Mouse (Mus musculus): ENCODE data around the gene Sbno2. TPM values are rescaled to one million over a fixed set of nuclear protein-coding genes. Genes with fewer than 3 reads are reported as not detected.
A peak's percentile ranks its signal among the peaks of the same experiment; 100 is the strongest.

Gene Sbno2
- polyA plus RNA-seq, 1 experiment, result 126 TPM

DNA sequence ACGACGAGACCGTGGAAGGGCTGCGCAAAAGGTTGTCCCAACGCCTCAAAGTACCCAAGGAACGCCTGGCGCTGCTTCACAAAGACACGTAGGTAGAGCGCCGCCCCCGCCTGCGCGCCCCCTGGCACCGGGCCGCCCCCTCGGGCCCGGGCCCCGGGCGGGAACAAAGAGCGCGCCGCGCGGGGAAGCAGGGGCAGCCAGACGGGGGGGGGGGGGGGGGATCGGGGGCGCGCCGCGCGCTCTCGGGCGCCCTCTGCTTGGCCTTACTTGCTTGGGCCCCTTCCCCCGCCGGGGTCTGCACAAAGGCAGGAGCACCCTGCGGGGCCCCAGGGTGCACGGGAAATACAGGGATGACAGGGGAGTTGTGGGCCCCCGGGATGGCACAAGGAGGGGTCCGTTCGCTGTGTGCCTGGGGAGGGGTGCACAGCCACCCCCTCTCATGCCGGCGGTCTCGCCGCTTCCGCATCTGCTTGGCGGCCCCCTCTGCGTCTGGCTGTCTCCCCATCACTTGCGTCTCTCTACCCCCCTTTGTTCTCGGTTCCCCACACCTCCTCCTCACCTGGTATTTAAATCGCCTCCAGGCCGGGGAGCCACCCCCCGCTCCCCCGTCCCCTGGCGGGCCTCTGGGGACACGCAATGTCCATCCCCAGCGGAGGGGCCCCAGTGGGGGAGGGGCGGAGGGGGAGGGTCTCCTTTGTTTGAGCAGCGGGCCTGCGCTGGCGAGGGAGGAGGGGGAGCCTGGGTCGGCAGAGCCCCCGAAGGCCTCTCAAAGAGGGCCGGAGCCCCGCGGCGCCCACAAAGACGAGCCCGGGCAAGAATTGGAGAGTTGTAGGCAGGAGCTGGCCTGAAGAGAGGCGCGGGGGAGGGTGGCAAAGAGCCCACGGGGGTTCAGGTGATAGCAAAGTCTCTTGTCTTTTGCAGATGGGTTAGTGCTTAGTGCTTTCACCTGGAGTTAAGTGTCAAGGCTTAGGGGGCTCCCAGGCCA, 45.1 kb upstream of the Sbno2 start:
- Histone ChIP-seq H3K27me3 (ENCODE audit: control insufficient read depth, insufficient read depth, low read length) (no peaks in the 10 kb centered on the region), H3K4me3 (ENCODE audit: low read depth, low read length) (peak overlapping the region; percentile 97), H3K27ac (ENCODE audit: insufficient read depth, low read depth, low read length) (peak overlapping the region; percentile 89), H3K36me3 (ENCODE audit: control insufficient read depth, insufficient read depth, low read length) (peaks cover 64% of the 10 kb centered on the region), H3K4me1 (ENCODE audit: control insufficient read depth, insufficient read depth, insufficient read length, low read length) (peaks cover 51% of the 10 kb centered on the region)
- TF ChIP-seq POLR2A (IDR thresholded peaks at IDR 0.05; ENCODE audit: low read depth, low read length) (no peak), CTCF (IDR thresholded peaks at IDR 0.05; ENCODE audit: extremely low read depth, insufficient read length, insufficient replicate concordance, low read depth, low read length) (no peak)
- WGBS, result 1% methylated on average over 70 of the region's 71 CpGs

DNA sequence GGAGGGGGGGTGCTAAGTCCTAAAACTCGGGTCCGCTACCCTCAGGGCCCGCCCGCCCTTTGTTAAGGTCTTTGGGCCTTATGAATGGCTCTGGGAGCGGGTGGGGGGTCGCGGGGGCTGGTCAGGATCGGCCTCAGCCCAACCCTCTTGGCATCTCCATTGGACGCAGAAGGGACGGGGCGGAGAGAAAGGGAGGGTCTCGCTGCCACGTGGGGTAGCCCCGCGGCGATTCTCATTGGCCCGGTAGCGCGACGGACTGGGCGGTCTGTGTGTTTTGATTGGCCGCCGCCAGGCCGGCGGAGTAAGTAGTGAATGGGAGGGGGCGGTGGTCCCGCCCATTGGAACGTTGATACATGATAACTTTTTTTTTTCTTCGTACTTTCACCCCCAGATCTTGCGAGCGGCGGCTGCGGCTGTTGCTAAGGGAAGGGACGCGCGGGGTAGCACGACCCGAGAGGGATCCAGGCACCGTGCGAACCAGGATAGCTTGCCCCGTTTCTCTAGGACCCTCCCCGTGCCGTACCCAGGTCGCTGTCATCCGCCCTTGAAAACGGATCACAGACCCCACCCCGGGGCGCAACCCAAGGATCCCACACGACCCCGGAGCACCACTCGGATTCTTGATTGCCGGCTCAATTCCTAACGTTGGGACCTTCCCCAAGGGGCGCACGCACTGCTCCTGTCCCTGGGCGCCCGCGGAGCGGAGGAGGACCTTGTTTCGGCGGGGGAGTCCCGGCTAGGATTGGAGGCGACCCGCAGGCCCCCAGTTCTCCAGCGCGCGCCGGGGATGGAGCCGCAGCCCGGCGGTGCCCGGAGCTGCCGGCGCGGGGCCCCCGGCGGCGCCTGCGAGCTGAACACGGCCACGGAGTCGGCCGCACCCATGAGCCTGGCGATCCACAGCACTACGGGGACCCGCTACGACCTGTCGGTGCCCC, 44.2 kb upstream of the Sbno2 start:
- Histone ChIP-seq H3K27me3 (ENCODE audit: control insufficient read depth, insufficient read depth, low read length) (no peaks in the 10 kb centered on the region), H3K4me1 (ENCODE audit: control insufficient read depth, insufficient read depth, insufficient read length, low read length) (peaks cover 53% of the 10 kb centered on the region), H3K27ac (ENCODE audit: insufficient read depth, low read depth, low read length) (peak overlapping the region; percentile 99), H3K36me3 (ENCODE audit: control insufficient read depth, insufficient read depth, low read length) (peaks cover 62% of the 10 kb centered on the region), H3K4me3 (ENCODE audit: low read depth, low read length) (peak overlapping the region; percentile 97)
- TF ChIP-seq POLR2A (IDR thresholded peaks at IDR 0.05; ENCODE audit: low read depth, low read length), result peak; percentile 66; the same call in 1 of the 2 replicates
- TF ChIP-seq CTCF (IDR thresholded peaks at IDR 0.05; ENCODE audit: extremely low read depth, insufficient read length, insufficient replicate concordance, low read depth, low read length), result no peak
- under 1% methylated on average over 88 of the region's 88 CpGs for WGBS

DNA sequence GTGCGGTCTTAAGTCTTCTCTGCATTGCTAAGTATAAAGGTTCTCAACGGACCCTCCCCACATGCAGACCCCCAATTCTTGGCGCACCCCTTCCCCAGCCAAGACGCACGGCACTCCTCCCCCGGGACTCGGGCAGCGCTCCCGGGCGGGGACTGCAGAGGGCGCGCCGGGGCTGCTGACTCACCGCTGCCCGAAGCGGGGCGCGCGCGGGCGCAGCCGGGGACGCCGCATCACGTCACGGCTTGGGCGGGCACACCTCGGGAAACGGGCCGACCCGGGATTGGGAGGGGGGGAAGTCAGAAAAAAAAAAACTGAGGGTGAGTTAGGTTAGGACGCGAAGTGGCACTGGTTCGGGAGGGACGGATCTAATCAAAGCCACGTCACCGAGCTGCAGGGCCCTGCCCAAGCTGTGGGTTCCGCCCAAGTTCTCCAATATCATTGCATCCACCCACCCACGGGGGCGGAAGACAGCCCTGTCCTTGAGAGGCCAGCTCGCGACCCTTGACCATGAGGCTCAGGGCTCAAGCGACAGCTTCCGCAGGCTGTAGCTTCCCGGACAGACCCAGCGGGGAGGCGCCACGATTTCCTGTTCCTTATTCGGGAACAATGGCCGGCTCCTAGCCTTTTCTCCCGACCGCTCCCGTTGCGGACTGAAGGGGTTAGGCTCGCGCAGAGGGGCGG, 43.4 kb upstream of the Sbno2 start:
- H3K27me3 ChIP-seq (ENCODE audit: control insufficient read depth, insufficient read depth, low read length), result no peaks in the 10 kb centered on the region
- H3K4me3 ChIP-seq (ENCODE audit: low read depth, low read length), result peak overlapping the region; percentile 97
- TF ChIP-seq POLR2A (IDR thresholded peaks at IDR 0.05; ENCODE audit: low read depth, low read length) (peak; percentile 54; the same call in 1 of the 2 replicates), CTCF (IDR thresholded peaks at IDR 0.05; ENCODE audit: extremely low read depth, insufficient read length, insufficient replicate concordance, low read depth, low read length) (peak; percentile 46; the same call in 1 of the 2 replicates)
- WGBS, result 1% methylated on average over 57 of the region's 57 CpGs
- peak overlapping the region; percentile 99 for H3K27ac ChIP-seq (ENCODE audit: insufficient read depth, low read depth, low read length)
- peaks cover 62% of the 10 kb centered on the region for H3K36me3 ChIP-seq (ENCODE audit: control insufficient read depth, insufficient read depth, low read length)
- peaks cover 48% of the 10 kb centered on the region for H3K4me1 ChIP-seq (ENCODE audit: control insufficient read depth, insufficient read depth, insufficient read length, low read length)

DNA sequence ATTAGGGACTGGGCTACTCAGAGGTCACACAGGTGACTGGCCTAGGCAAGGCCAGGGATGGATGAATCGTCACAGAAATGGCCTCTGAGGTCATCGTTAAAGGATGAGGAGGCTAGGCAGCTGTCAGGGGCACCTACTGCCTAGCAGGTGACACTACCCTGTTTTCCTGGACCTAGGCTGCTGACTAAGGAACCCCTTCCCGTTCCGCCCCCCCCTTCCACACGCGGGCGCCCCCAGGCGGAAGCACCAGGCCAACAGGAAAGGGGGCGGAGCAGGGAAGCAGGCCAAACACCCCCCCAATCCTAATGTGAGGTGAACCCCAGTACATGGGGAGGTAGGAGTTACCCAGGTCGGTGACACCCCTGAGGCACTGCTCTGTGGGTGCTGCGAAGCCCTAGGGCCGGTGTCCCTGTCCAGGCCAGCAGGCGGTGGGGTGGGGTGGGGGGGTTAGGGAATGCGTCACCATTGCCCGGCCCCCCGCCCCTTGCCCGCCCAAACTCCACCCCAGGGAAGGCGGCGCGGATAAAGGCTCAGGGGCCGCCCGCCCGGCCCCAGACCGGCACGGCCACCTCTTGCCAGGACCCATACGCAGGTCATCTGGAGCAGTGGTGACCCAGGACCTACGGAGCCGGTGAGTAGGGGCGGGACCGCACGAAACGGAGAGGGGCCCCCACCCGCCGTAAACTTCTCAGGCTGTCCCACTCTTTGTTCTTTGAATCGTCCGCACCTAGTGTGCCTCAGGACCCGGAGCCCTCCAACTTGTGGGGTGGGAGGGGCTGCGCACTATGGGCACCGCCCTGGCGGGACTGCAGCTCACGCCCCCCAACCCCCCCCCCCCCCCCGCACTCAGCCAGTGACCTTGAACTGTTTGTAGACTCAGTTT, 42.6 kb upstream of the Sbno2 start, which contains the start of gene Midn:
TSS of gene Midn (plus strand) at position 554 of the 883 bp plus-strand sequence.
- Histone ChIP-seq H3K4me3 (ENCODE audit: low read depth, low read length) (peak within 1 kb of the TSS; percentile 97), H3K36me3 (ENCODE audit: control insufficient read depth, insufficient read depth, low read length) (peaks cover 60% of the 10 kb centered on the region), H3K27ac (ENCODE audit: insufficient read depth, low read depth, low read length) (peak within 1 kb of the TSS; percentile 99), H3K4me1 (ENCODE audit: control insufficient read depth, insufficient read depth, insufficient read length, low read length) (peaks cover 46% of the 10 kb centered on the region), H3K27me3 (ENCODE audit: control insufficient read depth, insufficient read depth, low read length) (no peaks in the 10 kb centered on the region)
- TF ChIP-seq CTCF (IDR thresholded peaks at IDR 0.05; ENCODE audit: extremely low read depth, insufficient read length, insufficient replicate concordance, low read depth, low read length), result peak; percentile 52; the same call in 1 of the 2 replicates
- peak; percentile 96 for TF ChIP-seq POLR2A (IDR thresholded peaks at IDR 0.05; ENCODE audit: low read depth, low read length)
- under 1% methylated on average over 42 of the region's 42 CpGs for WGBS

DNA sequence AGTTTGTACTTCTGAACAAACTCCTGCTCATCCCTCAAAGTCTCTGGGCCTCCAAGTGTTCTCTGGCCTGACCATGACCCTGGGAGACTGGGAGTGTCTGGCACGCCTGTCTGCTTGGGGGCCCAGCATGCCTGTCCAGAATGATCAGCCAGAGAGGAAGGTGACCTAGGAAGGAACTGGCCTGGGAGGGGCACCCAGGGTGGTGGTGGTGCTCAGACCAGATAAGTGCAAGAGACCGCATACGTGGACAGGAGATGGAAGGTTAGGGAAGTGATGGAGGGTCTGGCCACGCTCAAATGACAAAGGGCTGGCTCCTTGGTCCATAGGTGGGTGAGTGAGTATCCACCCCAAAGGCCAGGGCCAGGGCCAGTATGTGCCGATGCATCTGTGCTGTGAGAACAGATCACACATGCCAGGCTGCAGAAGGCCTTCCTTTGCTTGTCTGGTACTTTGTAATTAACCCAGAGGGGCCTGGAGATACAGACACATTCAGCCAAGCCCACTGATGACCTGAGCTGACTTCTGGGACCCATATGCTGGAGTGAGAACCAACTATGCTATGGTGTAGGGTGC, 41.9 kb upstream of the Sbno2 start:
- Histone ChIP-seq H3K4me3 (ENCODE audit: low read depth, low read length) (peak overlapping the region; percentile 97), H3K4me1 (ENCODE audit: control insufficient read depth, insufficient read depth, insufficient read length, low read length) (peaks cover 39% of the 10 kb centered on the region), H3K27me3 (ENCODE audit: control insufficient read depth, insufficient read depth, low read length) (no peaks in the 10 kb centered on the region), H3K36me3 (ENCODE audit: control insufficient read depth, insufficient read depth, low read length) (peaks cover 52% of the 10 kb centered on the region), H3K27ac (ENCODE audit: insufficient read depth, low read depth, low read length) (peak overlapping the region; percentile 99)
- no peak for TF ChIP-seq POLR2A (IDR thresholded peaks at IDR 0.05; ENCODE audit: low read depth, low read length)
- no peak for TF ChIP-seq CTCF (IDR thresholded peaks at IDR 0.05; ENCODE audit: extremely low read depth, insufficient read length, insufficient replicate concordance, low read depth, low read length)
- WGBS, result 36% methylated on average over 5 of the region's 5 CpGs

All from small intestine, adult 2 months (tissue).